Mouse (Mus musculus) megakaryocyte, embryonic 14.5 days (primary cell): ENCODE data around the gene Kel.

ENCODE experiments used
- FLI1 ChIP-seq: IDR thresholded peaks from 2 replicates; pipeline ENCODE4 v1.6.1; 2012; ENCODE audit warnings: low read length, inconsistent platforms, mixed read lengths
- GATA1 ChIP-seq: IDR thresholded peaks from 3 replicates; pipeline ENCODE4 v1.6.1; 2012; ENCODE audit warnings: mixed read lengths, low read length, inconsistent platforms, borderline replicate concordance

DNA sequence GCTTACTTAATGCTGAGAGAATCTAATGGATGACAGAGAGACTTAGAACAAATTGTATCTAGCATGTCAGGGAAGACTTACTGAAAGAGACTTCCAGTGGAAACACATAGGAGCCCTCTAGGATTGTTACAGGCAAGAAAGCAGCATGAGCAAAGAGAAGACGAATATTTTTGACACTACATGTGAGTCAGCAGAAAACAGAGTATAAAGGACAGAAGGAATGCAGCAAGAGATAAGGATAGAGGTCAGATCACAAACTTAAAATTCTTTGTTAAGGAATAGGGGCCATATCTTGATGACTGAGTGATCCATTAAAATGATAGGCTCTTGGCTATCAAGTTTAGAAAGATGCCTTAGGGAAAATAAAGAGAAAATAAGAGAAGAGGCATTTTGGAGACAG is 2.9 kb downstream of the Kel start:
- TF ChIP-seq FLI1 = no peak
- no peak for TF ChIP-seq GATA1
